Mouse (Mus musculus): ENCODE data around the gene Usmg5. TPM values are rescaled to one million over a fixed set of nuclear protein-coding genes. Genes with fewer than 3 reads are reported as not detected.

Usmg5 gene
- polyA plus RNA-seq (2012): 15.4 and 20.6 TPM in 2 replicates

GRCm38 (mm10) chr19:47090550-47091156 lies at the start of gene Usmg5, which contains the start of gene Pdcd11:
Gene Usmg5 (minus strand): TSS chr19:47090647.
Gene Pdcd11 (plus strand): TSS chr19:47090768.

GRCm38 (mm10) chr19:47137771-47138421 lies 47.4 kb upstream of the Usmg5 start, which contains the start of gene Calhm2:
Gene Calhm2 (minus strand): TSS chr19:47138294.

GRCm38 (mm10) chr19:47067096-47067882 lies 23.2 kb downstream of the Usmg5 start, which contains the start of gene Taf5:
Gene Taf5 (plus strand): TSS chr19:47067746.

GRCm38 (mm10) chr19:47050271-47051032 lies 40.0 kb downstream of the Usmg5 start, which contains the start of gene Pcgf6:
Gene Pcgf6 (minus strand): TSS chr19:47050906.

Other genes with a start within 250 kb of the Usmg5 start
- 0.04 TPM in 1 of 2 replicates, not detected in the other for gene Ina, start 75.9 kb downstream of the Usmg5 start, polyA plus RNA-seq (2012)
- gene Nt5c2, start 75.5 kb downstream of the Usmg5 start, polyA plus RNA-seq (2012): 10.0 and 10.1 TPM in 2 replicates
- gene Pcgf6, start 39.7 kb downstream of the Usmg5 start, polyA plus RNA-seq (2012): 11.4 and 14.8 TPM in 2 replicates
- gene Taf5, start 22.9 kb downstream of the Usmg5 start, polyA plus RNA-seq (2012): 6.3 and 6.7 TPM in 2 replicates
- 16.7 and 27.0 TPM in 2 replicates for gene Pdcd11, start 121 bp upstream of the Usmg5 start, polyA plus RNA-seq (2012)
- gene Calhm2, start 47.6 kb upstream of the Usmg5 start, polyA plus RNA-seq (2012): 5.0 and 9.6 TPM in 2 replicates
- not detected in 2 replicates for gene Calhm1, start 53.6 kb upstream of the Usmg5 start, polyA plus RNA-seq (2012)
- gene Calhm3, start 67.1 kb upstream of the Usmg5 start, polyA plus RNA-seq (2012): not detected in 2 replicates
- gene Neurl1a, start 88.2 kb upstream of the Usmg5 start, polyA plus RNA-seq (2012): 0.41 and 0.66 TPM in 2 replicates

Data from megakaryocyte-erythroid progenitor cell, adult 5 weeks (primary cell).